Mouse (Mus musculus) hindbrain, embryonic 15.5 days (tissue): ENCODE measurements at regions not wholly inside any gene's neighbourhood (a gene's known extent, or its start where the extent isn't known, plus 50 kb on each side); places are given as distances from the start of the nearest gene placed in this dataset.

Experiments
- ATAC-seq: fragments of 200-750 bp; cut with Nextera tagmentation; 2 replicates; pipeline ENCODE4 v1.8.0; 2017; ENCODE audit warnings: low read depth, moderate number of reproducible peaks, moderate TSS enrichment; ENCODE audit not compliant: low FRiP score
- H3K27ac ChIP-seq: fragments of 300-500 bp; sonication (generic); replicated peaks from 2 replicates; pipeline ENCODE4 v1.5.1; 2015; ENCODE audit warnings: mild to moderate bottlenecking, inconsistent platforms
- H3K27me3 ChIP-seq: fragments of 300-500 bp; sonication (generic); 2 replicates; pipeline ENCODE4 v1.6.1; 2015; ENCODE audit warnings: control low read depth, inconsistent platforms
- H3K36me3 ChIP-seq: fragments of 300-500 bp; sonication (generic); 2 replicates; pipeline ENCODE4 v1.6.1; 2015; ENCODE audit warnings: control low read depth, inconsistent platforms
- H3K4me1 ChIP-seq: fragments of 300-500 bp; sonication (generic); replicated peaks from 2 replicates; pipeline ENCODE4 v1.6.1; 2015; ENCODE audit warnings: control low read depth, inconsistent platforms
- H3K4me2 ChIP-seq: fragments of 300-500 bp; sonication (generic); 2 replicates; pipeline ENCODE4 v1.6.1; 2015; ENCODE audit warnings: moderate library complexity, mild to moderate bottlenecking, inconsistent platforms
- H3K4me3 ChIP-seq: fragments of 300-500 bp; sonication (generic); 2 replicates; pipeline ENCODE4 v1.5.1; 2015; ENCODE audit warnings: mild to moderate bottlenecking, inconsistent platforms
- H3K9ac ChIP-seq: fragments of 300-500 bp; sonication (generic); 2 replicates; pipeline ENCODE4 v1.6.1; 2015; ENCODE audit warnings: inconsistent platforms
- H3K9me3 ChIP-seq: fragments of 300-500 bp; sonication (generic); 2 replicates; pipeline ENCODE4 v1.6.1; 2016; ENCODE audit warnings: control low read depth, inconsistent platforms
- WGBS: fragments of 180-500 bp; shearing (Covaris S2); methylation state at CpG from one replicate; pipeline ENCODE4 v1.1.7; 2015; 5-methylcytosine and 5-hydroxymethylcytosine counted together

GRCm38 (mm10) chr16:29882226-29882972 is 181.8 kb upstream of the Hes1 start:
- peak; percentile 81; the same call in 1 of the 2 replicates for ATAC-seq
- Histone ChIP-seq H3K4me3 (no peak overlapping the region), H3K9ac (no peak overlapping the region), H3K4me1 (peaks cover 26% of the 10 kb centered on the region), H3K27ac (no peak overlapping the region), H3K36me3 (no peaks in the 10 kb centered on the region), H3K9me3 (no peaks in the 10 kb centered on the region), H3K4me2 (no peak overlapping the region), H3K27me3 (peaks cover 11% of the 10 kb centered on the region; the same call in 1 of the 2 replicates)
- 13% methylated on average over 10 of the region's 10 CpGs for WGBS

- no peak overlapping the region for H3K4me2 ChIP-seq
- H3K9me3 ChIP-seq = no peaks in the 10 kb centered on the region
- H3K27me3 ChIP-seq = peaks cover 7% of the 10 kb centered on the region; the same call in 1 of the 2 replicates
- H3K36me3 ChIP-seq = no peaks in the 10 kb centered on the region
- no peak overlapping the region for H3K27ac ChIP-seq
- 18% methylated on average over 10 of the region's 10 CpGs for WGBS
- peaks cover 26% of the 10 kb centered on the region for H3K4me1 ChIP-seq
- no peak overlapping the region for H3K9ac ChIP-seq
- no peak overlapping the region for H3K4me3 ChIP-seq
- ATAC-seq = peak; percentile 76; the same call in 1 of the 2 replicates
Measured at GRCm38 (mm10) chr16:29883252-29883992, 180.8 kb upstream of the Hes1 start.

GRCm38 (mm10) chr16:29884899-29885298 is 179.3 kb upstream of the Hes1 start:
- 75% methylated on average over 4 of the region's 4 CpGs for WGBS
- ATAC-seq = no peak

GRCm38 (mm10) chr16:29886755-29887154 is 177.4 kb upstream of the Hes1 start:
- Histone ChIP-seq H3K27ac (no peak overlapping the region), H3K4me1 (peaks cover 19% of the 10 kb centered on the region), H3K27me3 (no peaks in the 10 kb centered on the region; the same call in 1 of the 2 replicates), H3K9ac (no peak overlapping the region), H3K36me3 (no peaks in the 10 kb centered on the region), H3K4me2 (no peak overlapping the region), H3K9me3 (no peaks in the 10 kb centered on the region), H3K4me3 (no peak overlapping the region)
- 91% methylated on average over 4 of the region's 4 CpGs for WGBS
- no peak for ATAC-seq

More at GRCm38 (mm10) chr16:29884899-29885298, 179.3 kb upstream of the Hes1 start:
- no peak overlapping the region for H3K9ac ChIP-seq
- H3K9me3 ChIP-seq = no peaks in the 10 kb centered on the region
- H3K27me3 ChIP-seq = peaks cover 7% of the 10 kb centered on the region; the same call in 1 of the 2 replicates
- no peak overlapping the region for H3K4me2 ChIP-seq
- no peak overlapping the region for H3K4me3 ChIP-seq
- no peak overlapping the region for H3K27ac ChIP-seq
- no peaks in the 10 kb centered on the region for H3K36me3 ChIP-seq
- peaks cover 26% of the 10 kb centered on the region for H3K4me1 ChIP-seq

GRCm38 (mm10) chr16:29889346-29889745 is 174.8 kb upstream of the Hes1 start:
- WGBS = 57% methylated on average over 4 of the region's 4 CpGs
- H3K36me3 ChIP-seq = no peaks in the 10 kb centered on the region
- ATAC-seq = no peak
- no peaks in the 10 kb centered on the region for H3K9me3 ChIP-seq
- no peak overlapping the region for H3K4me3 ChIP-seq
- no peak overlapping the region for H3K9ac ChIP-seq
- no peak overlapping the region for H3K27ac ChIP-seq
- H3K4me2 ChIP-seq = no peak overlapping the region
- no peaks in the 10 kb centered on the region for H3K27me3 ChIP-seq
- peaks cover 14% of the 10 kb centered on the region for H3K4me1 ChIP-seq

GRCm38 (mm10) chr16:29891472-29891871 is 172.7 kb upstream of the Hes1 start:
- Histone ChIP-seq H3K27me3 (no peaks in the 10 kb centered on the region), H3K4me2 (no peak overlapping the region), H3K36me3 (no peaks in the 10 kb centered on the region), H3K9me3 (no peaks in the 10 kb centered on the region), H3K27ac (no peak overlapping the region), H3K4me3 (no peak overlapping the region), H3K9ac (no peak overlapping the region), H3K4me1 (peaks cover 17% of the 10 kb centered on the region)
- no peak for ATAC-seq
- 61% methylated on average over 7 of the region's 7 CpGs for WGBS

GRCm38 (mm10) chr16:29893871-29894828 is 170.0 kb upstream of the Hes1 start:
- Histone ChIP-seq H3K4me3 (no peak overlapping the region), H3K27me3 (no peaks in the 10 kb centered on the region), H3K27ac (peak overlapping the region; percentile 12), H3K4me1 (peaks cover 17% of the 10 kb centered on the region), H3K36me3 (no peaks in the 10 kb centered on the region), H3K4me2 (peak overlapping the region; percentile 11; the same call in 1 of the 2 replicates), H3K9me3 (no peaks in the 10 kb centered on the region), H3K9ac (no peak overlapping the region)
- peak; percentile 78 for ATAC-seq
- 21% methylated on average over 21 of the region's 21 CpGs for WGBS

- Histone ChIP-seq H3K9ac (no peak overlapping the region), H3K4me2 (no peak overlapping the region), H3K9me3 (no peaks in the 10 kb centered on the region), H3K36me3 (no peaks in the 10 kb centered on the region), H3K27ac (no peak overlapping the region), H3K4me1 (peaks cover 17% of the 10 kb centered on the region), H3K27me3 (no peaks in the 10 kb centered on the region), H3K4me3 (no peak overlapping the region)
- no peak for ATAC-seq
- WGBS = 85% methylated on average over 4 of the region's 4 CpGs
Measured at GRCm38 (mm10) chr16:29896393-29896792, 167.8 kb upstream of the Hes1 start.

- H3K4me3 ChIP-seq = no peak overlapping the region
- no peak for ATAC-seq
- no peak overlapping the region for H3K27ac ChIP-seq
- no peak overlapping the region for H3K4me2 ChIP-seq
- H3K4me1 ChIP-seq = peaks cover 16% of the 10 kb centered on the region
- H3K9ac ChIP-seq = no peak overlapping the region
- 0 out of 2 replicates have a peak, but pooled peaks cover 9% of the 10 kb centered on the region for H3K27me3 ChIP-seq
- H3K36me3 ChIP-seq = no peaks in the 10 kb centered on the region
- H3K9me3 ChIP-seq = no peaks in the 10 kb centered on the region
- WGBS = 44% methylated on average over 8 of the region's 8 CpGs
Measured at GRCm38 (mm10) chr16:29903510-29903909, 160.7 kb upstream of the Hes1 start.

GRCm38 (mm10) chr16:29904183-29904775 is 159.9 kb upstream of the Hes1 start:
- ATAC-seq = 0 out of 2 replicates have a peak, but pooled peaks have one; percentile 23
- H3K4me2 ChIP-seq = no peak overlapping the region
- peaks cover 16% of the 10 kb centered on the region for H3K4me1 ChIP-seq
- no peak overlapping the region for H3K4me3 ChIP-seq
- no peak overlapping the region for H3K9ac ChIP-seq
- H3K36me3 ChIP-seq = no peaks in the 10 kb centered on the region
- H3K9me3 ChIP-seq = no peaks in the 10 kb centered on the region
- 60% methylated on average over 9 of the region's 9 CpGs for WGBS
- H3K27ac ChIP-seq = no peak overlapping the region
- H3K27me3 ChIP-seq = 0 out of 2 replicates have a peak, but pooled peaks cover 9% of the 10 kb centered on the region

- no peak for ATAC-seq
- Histone ChIP-seq H3K4me3 (no peak overlapping the region), H3K4me1 (peaks cover 16% of the 10 kb centered on the region), H3K36me3 (no peaks in the 10 kb centered on the region), H3K4me2 (no peak overlapping the region), H3K9ac (no peak overlapping the region), H3K9me3 (no peaks in the 10 kb centered on the region), H3K27me3 (0 out of 2 replicates have a peak, but pooled peaks cover 9% of the 10 kb centered on the region), H3K27ac (no peak overlapping the region)
- 36% methylated on average over 7 of the region's 7 CpGs for WGBS
Measured at GRCm38 (mm10) chr16:29907331-29907730, 156.9 kb upstream of the Hes1 start.
